Mouse (Mus musculus) left cerebral cortex, adult 2 months (tissue): ENCODE results near the gene Cdon. TPM values are rescaled to one million over a fixed set of nuclear protein-coding genes. Genes with fewer than 3 reads are reported as not detected.
A peak's percentile ranks its signal among the peaks of the same experiment; 100 is the strongest.

Experiments used
- DNase-seq, 2 experiments: peaks; one replicate each; pipeline ENCODE4 v3.0.0; 2021 to 2022; ENCODE audit warnings: low spot score in 2 of 2, mixed read lengths in 1 of 2; ENCODE audit errors: extremely low spot score in 1 of 2
- H3K27ac ChIP-seq: fragments of 200-600 bp; 2 replicates; pipeline ENCODE4 v1.8.1; 2022
- H3K4me3 ChIP-seq: fragments of 200-600 bp; 2 replicates; pipeline ENCODE4 v1.8.1; 2022
- CTCF ChIP-seq: fragments of 200-600 bp; IDR thresholded peaks from 2 replicates; pipeline ENCODE4 v1.8.1; 2022; ENCODE audit warnings: antibody characterized with exemption, mild to moderate bottlenecking, moderate library complexity
- intact Hi-C: fragments of 180-260 bp; cut with DNase I; formaldehyde crosslinking; loops from one replicate; pipeline ENCODE4 v1.15.1; 2025
- total RNA-seq, 2 experiments: library from RNA; stranded (reverse); gene quantifications; 2 replicates each; pipeline ENCODE4 v1.2.3; 2021

Gene Cdon
- total RNA-seq, 2 experiments from 2014 or later = 7.9 to 8.3 TPM

- DNase-seq = no peak
- H3K27ac ChIP-seq = no peak overlapping the region
- no peak overlapping the region for H3K4me3 ChIP-seq
- intact Hi-C loops = no loop called here
- no peak for TF ChIP-seq CTCF
These were observed 74.5 kb downstream of the Cdon start for GRCm38 (mm10) chr9:35495471-35495870.

- Histone ChIP-seq H3K27ac (no peak overlapping the region), H3K4me3 (no peak overlapping the region)
- no peak for DNase-seq
- TF ChIP-seq CTCF = no peak
- intact Hi-C loops = no loop called here
These were observed 79.0 kb downstream of the Cdon start for GRCm38 (mm10) chr9:35499946-35500345.

DNA sequence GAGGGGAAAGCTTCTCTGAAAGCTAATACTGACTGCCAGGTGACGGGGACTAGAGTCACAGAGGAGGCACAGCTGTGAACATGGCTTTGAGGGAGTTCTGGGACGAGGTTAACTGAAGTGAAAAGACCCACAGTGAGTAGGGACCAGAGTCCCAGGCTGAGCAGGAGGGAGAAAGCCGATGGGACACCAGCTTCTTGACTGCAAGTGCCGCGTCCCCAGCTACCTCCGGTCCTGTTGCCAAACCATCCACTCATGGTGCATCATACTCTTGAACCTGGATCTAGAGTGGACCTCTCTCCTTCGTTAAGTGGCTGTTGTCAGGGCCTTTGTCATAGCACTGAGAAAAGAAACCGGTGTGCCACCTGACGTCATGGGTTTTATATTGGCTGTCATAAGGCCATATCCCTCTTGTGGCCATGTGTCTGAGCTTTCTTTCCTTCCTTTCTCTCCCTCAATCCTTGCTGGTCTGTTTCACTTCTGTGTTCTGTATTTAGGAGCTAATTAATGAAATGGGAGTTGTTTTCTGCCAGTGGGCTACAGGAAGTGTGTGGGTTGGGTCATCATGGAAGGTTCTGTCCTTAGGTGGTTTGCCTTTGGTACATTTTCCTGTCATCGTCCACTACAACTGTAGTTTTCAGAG, 81.6 kb downstream of the Cdon start:
- Histone ChIP-seq H3K4me3 (no peak overlapping the region), H3K27ac (no peak overlapping the region)
- DNase-seq = no peak
- intact Hi-C loops = no loop called here
- no peak for TF ChIP-seq CTCF

DNA sequence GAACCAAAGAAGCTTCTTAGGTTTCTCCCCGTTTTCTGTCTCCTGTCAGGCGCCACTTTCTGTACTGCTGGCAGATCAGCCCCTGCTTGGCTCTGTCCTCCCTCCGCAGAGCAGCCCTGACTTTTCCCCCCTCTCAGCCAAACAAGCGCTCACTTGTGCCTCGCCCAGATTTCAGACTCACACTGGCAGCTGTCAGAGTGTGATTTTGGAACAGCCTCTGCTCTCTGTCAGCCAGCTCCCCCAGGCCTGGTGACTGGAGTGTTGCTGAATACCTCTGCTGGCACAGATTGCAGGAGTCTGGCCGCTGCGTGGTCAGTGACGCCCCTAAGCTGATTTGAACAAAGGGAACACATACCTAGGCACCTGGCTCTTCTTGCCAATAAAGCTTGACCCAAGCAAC, 87.3 kb downstream of the Cdon start:
- intact Hi-C loops = no loop called here
- H3K27ac ChIP-seq = no peak overlapping the region
- peak; percentile 17 to 20 for DNase-seq

GRCm38 (mm10) chr9:35513900-35514299, 93.0 kb downstream of the Cdon start:
- intact Hi-C loops = no loop called here
- no peak for TF ChIP-seq CTCF
- DNase-seq = no peak
- Histone ChIP-seq H3K4me3 (no peak overlapping the region), H3K27ac (no peak overlapping the region)

More for the DNA sequence above, 87.3 kb downstream of the Cdon start:
- H3K4me3 ChIP-seq = no peak overlapping the region
- no peak for TF ChIP-seq CTCF

DNA sequence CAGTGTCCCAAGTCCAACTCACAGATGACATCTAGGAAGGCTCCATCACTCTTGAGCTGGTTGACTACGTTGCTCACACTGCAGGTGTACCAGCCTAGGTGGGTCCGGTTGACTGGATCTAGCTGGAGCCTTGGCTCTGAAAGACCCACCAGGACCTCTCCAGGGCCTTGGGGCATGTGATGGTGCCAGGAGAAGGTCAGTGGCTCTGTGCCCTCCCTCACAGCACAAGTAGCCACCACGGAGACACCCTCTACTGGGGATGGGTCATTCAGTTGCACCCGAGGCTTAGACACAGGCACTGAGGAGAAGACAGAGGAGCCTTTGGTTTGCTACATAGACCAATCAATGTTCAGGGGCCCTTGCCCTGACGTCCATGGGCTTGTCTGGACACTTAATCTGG, 95.3 kb downstream of the Cdon start:
- Histone ChIP-seq H3K27ac (no peak overlapping the region), H3K4me3 (no peak overlapping the region)
- no peak for DNase-seq
- intact Hi-C loops = no loop called here
- TF ChIP-seq CTCF = no peak

- TF ChIP-seq CTCF = no peak
- intact Hi-C loops = no loop called here
- DNase-seq = no peak
- H3K27ac ChIP-seq = no peak overlapping the region
- no peak overlapping the region for H3K4me3 ChIP-seq
These were observed 95.8 kb downstream of the Cdon start for GRCm38 (mm10) chr9:35516711-35517110.

- TF ChIP-seq CTCF = no peak
- no peak within 1 kb of the TSS for H3K27ac ChIP-seq
- no peak within 1 kb of the TSS for H3K4me3 ChIP-seq
- no peak for DNase-seq
- intact Hi-C loops = no loop called here
These were observed 97.2 kb downstream of the Cdon start, which contains the start of gene Gm1113 for GRCm38 (mm10) chr9:35518169-35518568. Gene Gm1113, minus strand, starts transcription at chr9:35518269.

DNA sequence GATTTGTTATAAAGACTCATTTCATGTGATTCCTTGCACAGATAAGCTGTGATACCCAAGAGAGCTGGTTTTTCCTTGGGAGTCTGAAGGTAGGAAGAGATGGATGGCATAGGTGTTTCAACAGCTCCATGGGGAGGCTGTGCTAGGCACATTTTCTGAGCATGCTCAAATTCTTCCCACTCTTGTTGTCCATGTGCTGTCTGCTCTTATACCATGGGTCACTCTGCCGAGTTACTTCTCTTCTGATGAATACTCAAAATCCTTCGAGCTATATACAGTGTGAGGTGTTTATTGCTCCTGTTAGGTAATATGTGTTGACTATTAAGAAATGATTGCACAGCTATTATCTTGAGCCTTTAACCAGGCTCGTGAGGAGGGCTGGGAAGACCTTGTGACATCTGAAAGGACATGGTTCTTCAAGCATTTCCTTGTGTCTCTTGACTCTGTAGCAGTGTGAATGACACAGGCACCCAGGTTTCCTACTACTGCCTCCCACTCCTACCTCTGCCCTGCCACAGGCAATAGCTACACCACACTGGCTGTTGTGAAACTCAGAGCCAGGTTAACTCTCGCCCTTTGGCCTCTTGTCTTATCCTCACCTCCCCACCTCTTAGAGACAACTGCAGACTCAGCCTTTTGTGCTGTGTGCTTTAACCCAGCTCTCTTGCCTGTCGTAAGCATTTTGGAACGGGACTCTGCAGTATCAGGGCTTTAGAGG, 99.9 kb downstream of the Cdon start:
- Histone ChIP-seq H3K4me3 (no peak overlapping the region), H3K27ac (no peak overlapping the region)
- TF ChIP-seq CTCF = no peak
- intact Hi-C loops = no loop called here
- no peak for DNase-seq

- Histone ChIP-seq H3K4me3 (no peak overlapping the region), H3K27ac (no peak overlapping the region)
- no peak for DNase-seq
- intact Hi-C loops = no loop called here
- no peak for TF ChIP-seq CTCF
These were observed 101.3 kb downstream of the Cdon start for GRCm38 (mm10) chr9:35522241-35522640.

GRCm38 (mm10) chr9:35522821-35523515, 102.0 kb downstream of the Cdon start:
- intact Hi-C loops = no loop called here
- no peak for DNase-seq
- no peak for TF ChIP-seq CTCF
- Histone ChIP-seq H3K4me3 (no peak overlapping the region), H3K27ac (no peak overlapping the region)

- H3K27ac ChIP-seq = no peak overlapping the region
- H3K4me3 ChIP-seq = no peak overlapping the region
- TF ChIP-seq CTCF = no peak
- peak; percentile 47 to 52 for DNase-seq
- intact Hi-C loops = no loop called here
These were observed 102.6 kb downstream of the Cdon start for GRCm38 (mm10) chr9:35523541-35523940.
